Mouse (Mus musculus) liver, embryonic 15.5 days (tissue): ENCODE measurements at regions not wholly inside any gene's neighbourhood (a gene's known extent, or its start where the extent isn't known, plus 50 kb on each side); places are given as distances from the start of the nearest gene placed in this dataset.

Experiments
- ATAC-seq: fragments of 200-750 bp; cut with Nextera tagmentation; 2 replicates; pipeline ENCODE4 v1.8.0; 2017; ENCODE audit warnings: moderate number of reproducible peaks, mild to moderate bottlenecking, moderate library complexity; ENCODE audit not compliant: insufficient read depth
- H3K27ac ChIP-seq: fragments of 300-500 bp; sonication (generic); replicated peaks from 2 replicates; pipeline ENCODE4 v1.5.1; 2015; ENCODE audit warnings: mild to moderate bottlenecking, inconsistent platforms
- H3K27me3 ChIP-seq: fragments of 300-500 bp; sonication (generic); 2 replicates; pipeline ENCODE4 v1.6.1; 2015; ENCODE audit warnings: mild to moderate bottlenecking, inconsistent platforms
- H3K36me3 ChIP-seq: fragments of 300-500 bp; sonication (generic); replicated peaks from 2 replicates; pipeline ENCODE4 v1.6.1; 2015; ENCODE audit warnings: moderate library complexity, mild to moderate bottlenecking, inconsistent platforms
- H3K4me1 ChIP-seq: fragments of 300-500 bp; sonication (generic); replicated peaks from 2 replicates; pipeline ENCODE4 v1.6.1; 2015; ENCODE audit warnings: inconsistent platforms
- H3K4me2 ChIP-seq: fragments of 300-500 bp; sonication (generic); 2 replicates; pipeline ENCODE4 v1.6.1; 2015; ENCODE audit warnings: moderate library complexity, mild to moderate bottlenecking, inconsistent platforms
- H3K4me3 ChIP-seq: fragments of 300-500 bp; sonication (generic); replicated peaks from 2 replicates; pipeline ENCODE4 v1.5.1; 2015; ENCODE audit warnings: mild to moderate bottlenecking, inconsistent platforms
- H3K9ac ChIP-seq: fragments of 300-500 bp; sonication (generic); 2 replicates; pipeline ENCODE4 v1.6.1; 2015; ENCODE audit warnings: moderate library complexity, mild to moderate bottlenecking, inconsistent platforms
- H3K9me3 ChIP-seq: fragments of 300-500 bp; sonication (generic); replicated peaks from 2 replicates; pipeline ENCODE4 v1.6.1; 2016; ENCODE audit warnings: inconsistent platforms
- WGBS: fragments of 180-500 bp; shearing (Covaris S2); methylation state at CpG from one replicate; pipeline ENCODE4 v1.1.7; 2015; ENCODE audit warnings: mixed read lengths; ENCODE audit not compliant: insufficient replicate concordance; 5-methylcytosine and 5-hydroxymethylcytosine counted together

GRCm38 (mm10) chr15:93958086-93958485, 362.4 kb upstream of the Prickle1 start:
- ATAC-seq, result no peak
- Histone ChIP-seq H3K9ac (no peak overlapping the region), H3K9me3 (no peaks in the 10 kb centered on the region), H3K36me3 (no peaks in the 10 kb centered on the region), H3K4me3 (no peak overlapping the region), H3K27me3 (no peaks in the 10 kb centered on the region), H3K4me1 (no peaks in the 10 kb centered on the region), H3K27ac (no peak overlapping the region), H3K4me2 (no peak overlapping the region)
- 90% methylated on average over 1 of the region's 1 CpGs for WGBS

GRCm38 (mm10) chr15:93956801-93957200, 361.1 kb upstream of the Prickle1 start:
- ATAC-seq, result no peak
- no peak overlapping the region for H3K9ac ChIP-seq
- no peaks in the 10 kb centered on the region for H3K9me3 ChIP-seq
- no peaks in the 10 kb centered on the region for H3K27me3 ChIP-seq
- H3K4me1 ChIP-seq, result no peaks in the 10 kb centered on the region
- WGBS, result 82% methylated on average over 11 of the region's 11 CpGs
- H3K4me2 ChIP-seq, result no peak overlapping the region
- H3K36me3 ChIP-seq, result no peaks in the 10 kb centered on the region
- H3K4me3 ChIP-seq, result no peak overlapping the region
- no peak overlapping the region for H3K27ac ChIP-seq

GRCm38 (mm10) chr15:93953548-93953947, 357.9 kb upstream of the Prickle1 start:
- WGBS, result 29% methylated on average over 1 of the region's 1 CpGs
- no peak for ATAC-seq
- Histone ChIP-seq H3K27ac (no peak overlapping the region), H3K36me3 (no peaks in the 10 kb centered on the region), H3K9ac (no peak overlapping the region), H3K4me2 (no peak overlapping the region), H3K4me3 (no peak overlapping the region), H3K9me3 (no peaks in the 10 kb centered on the region), H3K27me3 (no peaks in the 10 kb centered on the region), H3K4me1 (no peaks in the 10 kb centered on the region)

- H3K9ac ChIP-seq, result no peak overlapping the region
- H3K4me1 ChIP-seq, result no peaks in the 10 kb centered on the region
- no peaks in the 10 kb centered on the region for H3K27me3 ChIP-seq
- H3K27ac ChIP-seq, result no peak overlapping the region
- no peaks in the 10 kb centered on the region for H3K9me3 ChIP-seq
- 70% methylated on average over 1 of the region's 1 CpGs for WGBS
- no peak overlapping the region for H3K4me3 ChIP-seq
- H3K4me2 ChIP-seq, result no peak overlapping the region
- ATAC-seq, result no peak
- H3K36me3 ChIP-seq, result no peaks in the 10 kb centered on the region
These were observed 354.8 kb upstream of the Prickle1 start for GRCm38 (mm10) chr15:93950441-93950840.

DNA sequence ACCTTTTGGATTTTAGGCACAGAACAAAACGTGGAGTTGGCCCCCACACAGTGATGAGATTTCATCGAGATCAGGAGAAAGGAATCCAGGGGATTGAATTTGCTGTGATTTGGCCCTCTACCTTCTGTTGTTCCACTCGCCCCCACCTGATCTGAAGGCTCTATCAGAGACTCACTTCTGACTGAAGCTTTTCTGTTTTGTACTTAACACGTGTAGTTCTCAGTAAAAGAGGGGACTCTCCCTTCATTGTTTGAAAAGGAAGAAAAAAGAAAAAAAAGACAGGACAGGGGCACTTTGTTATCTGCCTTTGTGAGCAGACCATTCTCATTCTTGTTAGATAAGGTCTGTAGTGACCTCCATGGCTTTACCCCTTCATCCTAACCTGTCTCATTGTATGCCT, 353.2 kb upstream of the Prickle1 start:
- ATAC-seq, result no peak
- Histone ChIP-seq H3K4me3 (no peak overlapping the region), H3K36me3 (no peaks in the 10 kb centered on the region), H3K27ac (no peak overlapping the region), H3K9me3 (no peaks in the 10 kb centered on the region), H3K27me3 (no peaks in the 10 kb centered on the region), H3K9ac (no peak overlapping the region), H3K4me1 (no peaks in the 10 kb centered on the region), H3K4me2 (no peak overlapping the region)
- WGBS, result 46% methylated on average over 4 of the region's 4 CpGs

- Histone ChIP-seq H3K36me3 (no peaks in the 10 kb centered on the region), H3K4me2 (no peak overlapping the region), H3K9me3 (no peaks in the 10 kb centered on the region), H3K9ac (no peak overlapping the region), H3K27ac (no peak overlapping the region), H3K27me3 (no peaks in the 10 kb centered on the region), H3K4me3 (no peak overlapping the region), H3K4me1 (no peaks in the 10 kb centered on the region)
- ATAC-seq, result no peak
- WGBS, result 71% methylated on average over 12 of the region's 12 CpGs
These were observed 347.9 kb upstream of the Prickle1 start for GRCm38 (mm10) chr15:93943545-93943944.

GRCm38 (mm10) chr15:93932971-93933496, 337.3 kb upstream of the Prickle1 start:
- 55% methylated on average over 5 of the region's 5 CpGs for WGBS

GRCm38 (mm10) chr15:93926842-93927241, 331.2 kb upstream of the Prickle1 start:
- no peak overlapping the region for H3K4me3 ChIP-seq
- no peaks in the 10 kb centered on the region for H3K9me3 ChIP-seq
- no peaks in the 10 kb centered on the region for H3K36me3 ChIP-seq
- no peak overlapping the region for H3K4me2 ChIP-seq
- H3K27me3 ChIP-seq, result no peaks in the 10 kb centered on the region
- H3K9ac ChIP-seq, result no peak overlapping the region
- no peak overlapping the region for H3K27ac ChIP-seq
- ATAC-seq, result no peak
- WGBS, result 52% methylated on average over 6 of the region's 6 CpGs
- no peaks in the 10 kb centered on the region for H3K4me1 ChIP-seq

More at GRCm38 (mm10) chr15:93932971-93933496, 337.3 kb upstream of the Prickle1 start:
- H3K27me3 ChIP-seq, result no peaks in the 10 kb centered on the region
- H3K4me1 ChIP-seq, result no peaks in the 10 kb centered on the region
- H3K9ac ChIP-seq, result no peak overlapping the region
- H3K4me2 ChIP-seq, result no peak overlapping the region
- ATAC-seq, result no peak
- H3K36me3 ChIP-seq, result no peaks in the 10 kb centered on the region
- H3K9me3 ChIP-seq, result no peaks in the 10 kb centered on the region
- H3K27ac ChIP-seq, result no peak overlapping the region
- no peak overlapping the region for H3K4me3 ChIP-seq

DNA sequence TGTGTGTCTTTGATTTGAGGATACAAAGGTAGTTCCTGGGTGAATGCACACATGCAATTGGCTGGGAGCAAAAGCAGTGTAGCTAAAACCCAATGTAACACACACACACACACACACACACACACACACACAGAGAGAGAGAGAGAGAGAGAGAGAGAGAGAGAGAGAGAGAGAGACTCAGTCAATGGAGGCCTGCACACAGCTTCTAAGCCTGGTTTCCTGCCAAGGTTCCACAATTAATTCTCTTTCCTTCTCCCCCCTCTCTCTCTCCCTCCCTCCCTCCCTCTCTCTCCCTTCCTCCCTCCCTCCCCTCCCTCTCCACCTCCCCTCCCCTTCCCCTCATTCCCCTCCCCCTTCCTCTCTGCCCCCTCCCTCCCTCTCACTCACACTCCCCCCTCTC, 330.6 kb upstream of the Prickle1 start:
- H3K4me2 ChIP-seq, result no peak overlapping the region
- ATAC-seq, result no peak
- H3K36me3 ChIP-seq, result no peaks in the 10 kb centered on the region
- H3K4me1 ChIP-seq, result no peaks in the 10 kb centered on the region
- no peak overlapping the region for H3K4me3 ChIP-seq
- no peak overlapping the region for H3K9ac ChIP-seq
- H3K9me3 ChIP-seq, result no peaks in the 10 kb centered on the region
- no peak overlapping the region for H3K27ac ChIP-seq
- H3K27me3 ChIP-seq, result no peaks in the 10 kb centered on the region

DNA sequence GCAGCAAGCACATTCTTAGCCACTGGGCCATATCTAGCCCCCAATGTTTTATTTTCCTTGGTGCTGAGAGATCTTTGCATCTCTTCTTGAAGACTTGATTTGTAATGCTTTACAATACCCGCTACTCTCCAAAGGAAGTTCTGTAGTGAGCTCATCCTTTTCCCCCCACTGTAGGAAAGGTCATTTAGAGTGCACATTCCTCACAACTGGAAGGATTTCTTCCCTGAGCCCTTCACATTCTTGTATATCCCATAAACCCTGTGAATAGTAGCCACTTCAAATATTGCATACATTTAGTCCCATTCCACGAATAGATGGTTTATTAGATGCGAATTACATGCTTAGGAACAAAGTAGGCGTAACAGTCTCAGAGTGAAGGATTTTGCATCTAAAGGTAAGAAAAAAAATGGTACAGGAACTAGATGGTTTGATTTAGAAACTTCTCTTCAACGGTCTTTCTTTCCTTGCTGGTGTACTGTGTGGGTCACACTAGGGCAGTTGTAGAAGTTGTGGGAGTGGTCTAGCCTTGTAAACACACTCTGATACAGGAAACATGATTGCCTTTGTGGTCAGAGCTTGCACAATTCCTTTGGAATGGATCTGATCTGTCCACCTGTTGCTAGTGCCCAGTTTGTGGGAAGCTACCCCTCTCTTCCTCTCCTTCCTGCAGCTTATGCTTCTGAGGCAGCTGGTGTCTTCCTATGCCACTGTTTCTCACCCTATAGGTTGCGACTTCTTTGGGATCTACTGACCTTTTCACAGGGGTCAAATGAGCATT, 326.0 kb upstream of the Prickle1 start:
- H3K9ac ChIP-seq, result no peak overlapping the region

GRCm38 (mm10) chr15:93920996-93921395, 325.3 kb upstream of the Prickle1 start:
- ATAC-seq, result no peak
- no peaks in the 10 kb centered on the region for H3K27me3 ChIP-seq
- no peaks in the 10 kb centered on the region for H3K4me1 ChIP-seq
- 53% methylated on average over 5 of the region's 5 CpGs for WGBS
- no peak overlapping the region for H3K9ac ChIP-seq
- no peak overlapping the region for H3K4me2 ChIP-seq
- no peaks in the 10 kb centered on the region for H3K36me3 ChIP-seq
- H3K9me3 ChIP-seq, result no peaks in the 10 kb centered on the region
- H3K27ac ChIP-seq, result no peak overlapping the region
- H3K4me3 ChIP-seq, result no peak overlapping the region

More for the DNA sequence above, 326.0 kb upstream of the Prickle1 start:
- Histone ChIP-seq H3K4me2 (no peak overlapping the region), H3K36me3 (no peaks in the 10 kb centered on the region), H3K4me3 (no peak overlapping the region), H3K27ac (no peak overlapping the region), H3K9me3 (no peaks in the 10 kb centered on the region), H3K27me3 (no peaks in the 10 kb centered on the region), H3K4me1 (no peaks in the 10 kb centered on the region)
- ATAC-seq, result no peak
- 55% methylated on average over 6 of the region's 6 CpGs for WGBS

- Histone ChIP-seq H3K27ac (no peak overlapping the region), H3K9me3 (no peaks in the 10 kb centered on the region), H3K4me2 (no peak overlapping the region), H3K4me3 (no peak overlapping the region), H3K9ac (no peak overlapping the region), H3K4me1 (no peaks in the 10 kb centered on the region), H3K27me3 (no peaks in the 10 kb centered on the region), H3K36me3 (no peaks in the 10 kb centered on the region)
- WGBS, result 60% methylated on average over 6 of the region's 6 CpGs
- no peak for ATAC-seq
These were observed 323.9 kb upstream of the Prickle1 start for GRCm38 (mm10) chr15:93919577-93919976.
